Mouse (Mus musculus): Measurements from ENCODE around the gene Ahctf1.

DNA sequence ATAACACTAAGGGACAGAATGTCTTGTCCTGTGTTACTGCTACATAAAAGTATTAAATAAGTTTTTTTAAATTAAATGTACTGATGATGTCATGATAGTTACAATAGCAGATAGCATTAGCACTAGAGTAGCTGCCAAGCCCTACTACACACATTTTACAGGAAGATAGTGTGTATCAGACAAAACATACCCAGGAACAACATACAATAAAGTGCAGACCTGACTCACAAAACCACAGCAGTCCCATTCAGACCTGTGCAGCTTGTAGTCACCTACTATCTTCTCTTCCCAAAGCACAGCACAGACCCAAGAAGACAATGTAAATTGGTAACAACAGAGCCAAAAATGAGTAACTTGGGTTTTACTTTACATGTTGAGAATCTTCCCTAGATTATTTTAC, 47.0 kb downstream of the Ahctf1 start:
- TF ChIP-seq CTCF (IDR thresholded peaks at IDR 0.05 in 2 of 3, conservative IDR thresholded peaks at IDR 0.05 in 1 of 3; ENCODE audit: control insufficient read depth in 1 of 3, insufficient read depth in 1 of 3, low read depth in 2 of 3, low read length in 3 of 3, poor library complexity in 1 of 3, severe bottlenecking in 1 of 3): no peak
- no peak for TF ChIP-seq ELF1 (IDR thresholded peaks at IDR 0.05; ENCODE audit: low read depth, low read length)
- 0 out of 4 replicates have a peak, but pooled peaks of 1 of the 2 experiments have one; percentile 6 for TF ChIP-seq EP300 (IDR thresholded peaks at IDR 0.05; ENCODE audit: low read depth in 1 of 2, low read length in 2 of 2)
- TF ChIP-seq E2F4 (IDR thresholded peaks at IDR 0.05; ENCODE audit: borderline replicate concordance, low read depth, low read length): no peak
- no peak for TF ChIP-seq POLR2A (IDR thresholded peaks at IDR 0.05; ENCODE audit: control insufficient read depth in 1 of 2, insufficient read depth in 1 of 2, low read depth in 1 of 2, low read length in 2 of 2, poor library complexity in 1 of 2)

Measured in MEL (cell line).